Mouse (Mus musculus): ENCODE data around the gene Btc. TPM values are rescaled to one million over a fixed set of nuclear protein-coding genes. Genes with fewer than 3 reads are reported as not detected.

The Btc gene
- polyA plus RNA-seq, 1 experiment from 2014 or later, result 0.39 TPM

Other genes starting within 250 kb of the Btc start
- 22.8 and 24.5 TPM in 2 replicates for gene Parm1, start 114.6 kb upstream of the Btc start, polyA plus RNA-seq (2016; fragmentation: Nextera tagmentation; extraction: Ambion mirVana)